Mouse (Mus musculus) heart, postnatal 14 days (tissue): Measurements from ENCODE around the gene Mfsd4b3. TPM values are rescaled to one million over a fixed set of nuclear protein-coding genes. Genes with fewer than 3 reads are reported as not detected.
A peak's percentile ranks its signal among the peaks of the same experiment; 100 is the strongest.
"Not testable (repeated sequence)": the region's sequence is repeated elsewhere in the genome, so short reads cannot be mapped to it uniquely, and the experiment has no call there.

Experiments used
- DNase-seq, 2 experiments: peaks; one replicate each; pipeline ENCODE4 v3.0.0; 2021 to 2022
- intact Hi-C: fragments of 180-260 bp; cut with DNase I; formaldehyde crosslinking; loops from one replicate; pipeline ENCODE4 v1.15.1; 2025
- long read RNA-seq, 2 experiments: library from polyadenylated mRNA; stranded (forward); transcript quantifications; one replicate each; pipeline ENCODE4 v2.0.0; 2021
- total RNA-seq, 2 experiments: library from RNA; stranded (reverse); gene quantifications; 2 replicates each; pipeline ENCODE4 v1.2.3; 2021

Gene Mfsd4b3
- total RNA-seq: 1 to 10 TPM; 2.7 to 3.2 TPM
- long read RNA-seq, experiment 1, partial matches to known transcripts: 0 of 6 reads
- long read RNA-seq, experiment 1, other reads (novel, unspliced or antisense): 2 of 6 reads
- long read RNA-seq, experiment 2, partial matches to known transcripts: 0 of 5 reads
- long read RNA-seq, experiment 2, other reads (novel, unspliced or antisense): 3 of 5 reads

DNA sequence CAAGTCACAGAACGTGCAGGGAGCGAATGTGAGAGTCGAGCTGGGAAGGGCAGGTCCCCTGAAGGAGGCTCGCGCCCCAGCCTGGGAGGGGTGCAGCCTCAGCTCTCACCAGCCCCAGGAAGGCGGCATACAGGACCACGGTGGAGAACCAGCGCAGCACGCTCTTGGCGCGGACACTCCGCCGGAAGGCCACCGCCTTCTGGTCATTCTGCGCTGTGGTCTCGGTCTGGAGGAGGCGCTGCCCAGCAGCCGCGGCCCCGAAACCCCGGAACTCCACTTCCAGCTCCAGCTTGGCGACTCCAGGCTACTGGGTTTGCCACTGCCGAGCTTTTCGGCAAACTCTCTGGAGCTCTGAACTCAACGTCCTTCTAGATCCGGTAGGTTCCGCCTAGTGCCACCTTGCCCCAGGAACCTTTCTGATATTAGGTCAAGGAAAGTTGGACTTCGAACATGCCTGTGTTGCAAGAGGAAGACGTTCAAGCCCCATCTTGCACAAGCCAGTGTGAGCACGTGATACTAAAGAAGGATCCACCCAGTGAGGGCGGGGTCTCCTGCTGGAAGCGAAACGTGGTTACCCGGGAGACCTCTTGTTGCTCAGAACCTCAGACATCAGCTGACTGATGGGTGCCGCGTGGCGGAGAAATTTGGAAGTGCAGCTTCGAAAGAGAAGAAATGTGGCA lies at the start of gene Mfsd4b3:
TSS of gene Mfsd4b3 (minus strand) at position 393 of the 680 bp plus-strand sequence.
- intact Hi-C loops: loop anchor here (5.0 kb wide), 3 partner anchors 63 to 788 kb away; partner anchors contain the start of gene Mfsd4b4
- DNase-seq: peak; percentile 89 to 94

GRCm38 (mm10) chr10:40009591-40009990 lies 49.6 kb upstream of the Mfsd4b3 start:
- DNase-seq: no peak
- intact Hi-C loops: no loop called here

- DNase-seq, intact Hi-C loops: not testable (repeated sequence)
These were observed 48.9 kb upstream of the Mfsd4b3 start for GRCm38 (mm10) chr10:40008847-40009246.

GRCm38 (mm10) chr10:40007953-40008352 lies 48.0 kb upstream of the Mfsd4b3 start:
- intact Hi-C loops: no loop called here
- no peak for DNase-seq

DNA sequence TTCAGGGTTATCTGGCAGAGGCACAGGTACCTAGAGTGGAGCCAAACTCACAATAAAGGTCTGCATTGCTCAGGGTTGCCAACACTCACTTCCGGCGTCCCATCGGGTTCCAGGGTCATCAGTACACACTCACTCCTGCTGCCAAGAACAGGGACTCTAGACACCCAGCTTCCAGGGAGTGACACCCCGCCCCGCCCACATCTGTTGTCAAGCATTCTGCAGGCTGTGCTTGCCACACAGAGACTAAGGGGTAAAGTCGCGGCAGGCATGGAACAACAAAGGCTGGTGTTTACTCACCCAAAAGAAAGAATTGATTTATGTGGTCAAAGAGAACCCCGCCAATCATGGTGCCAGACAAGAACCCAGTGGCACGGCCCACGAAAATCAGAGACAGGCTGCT lies 47.0 kb upstream of the Mfsd4b3 start:
- intact Hi-C loops: no loop called here
- peak in 1 of 2 experiments; percentile 15 for DNase-seq

DNA sequence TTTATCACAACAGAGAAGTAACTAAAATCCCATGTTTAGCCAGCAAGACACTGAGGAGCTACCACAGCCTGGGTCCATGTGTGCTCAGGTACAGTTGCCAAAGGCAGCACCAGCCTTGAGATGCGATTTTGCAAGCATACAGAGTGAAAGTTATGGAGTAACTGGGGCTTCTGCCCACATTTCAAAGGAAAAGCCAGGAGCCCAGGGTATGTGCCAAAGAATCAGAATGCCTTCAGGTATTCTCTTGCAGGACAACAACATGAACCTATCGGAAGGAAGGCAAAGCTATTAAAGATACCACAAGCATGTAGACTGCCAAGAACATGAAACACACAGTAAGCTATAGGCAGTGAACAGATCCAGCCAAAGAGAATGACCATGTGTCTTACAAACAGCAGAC lies 40.8 kb upstream of the Mfsd4b3 start:
- intact Hi-C loops: no loop called here
- DNase-seq: no peak

GRCm38 (mm10) chr10:39991155-39991554 lies 31.2 kb upstream of the Mfsd4b3 start:
- DNase-seq: no peak
- intact Hi-C loops: no loop called here

- intact Hi-C loops: no loop called here
- DNase-seq: no peak
These were observed 26.5 kb upstream of the Mfsd4b3 start, which contains the start of gene Mfsd4b5 for GRCm38 (mm10) chr10:39986466-39986865. Gene Mfsd4b5 (minus strand): TSS chr10:39986646.

GRCm38 (mm10) chr10:39982604-39983003 lies 22.7 kb upstream of the Mfsd4b3 start:
- DNase-seq: no peak
- intact Hi-C loops: no loop called here

DNA sequence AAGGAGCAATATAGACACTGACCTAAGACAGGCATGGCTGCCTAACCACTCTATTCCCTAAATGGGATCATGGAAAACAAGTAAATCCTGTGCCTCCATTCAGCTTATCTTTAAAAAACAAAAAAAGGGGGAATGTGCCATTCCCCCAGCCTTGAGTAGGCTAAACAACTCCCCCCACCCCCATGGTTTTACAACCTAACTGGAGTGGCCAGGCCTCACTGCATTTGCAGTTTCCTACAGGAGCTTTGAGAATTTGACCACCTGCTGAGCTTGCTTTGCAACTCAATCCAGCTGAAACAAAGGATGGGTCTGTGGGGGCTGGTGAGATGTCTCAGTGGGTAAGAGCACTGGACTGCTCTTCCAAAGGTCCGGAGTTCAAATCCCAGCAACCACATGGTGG lies 18.3 kb upstream of the Mfsd4b3 start:
- no peak for DNase-seq
- intact Hi-C loops: no loop called here

DNA sequence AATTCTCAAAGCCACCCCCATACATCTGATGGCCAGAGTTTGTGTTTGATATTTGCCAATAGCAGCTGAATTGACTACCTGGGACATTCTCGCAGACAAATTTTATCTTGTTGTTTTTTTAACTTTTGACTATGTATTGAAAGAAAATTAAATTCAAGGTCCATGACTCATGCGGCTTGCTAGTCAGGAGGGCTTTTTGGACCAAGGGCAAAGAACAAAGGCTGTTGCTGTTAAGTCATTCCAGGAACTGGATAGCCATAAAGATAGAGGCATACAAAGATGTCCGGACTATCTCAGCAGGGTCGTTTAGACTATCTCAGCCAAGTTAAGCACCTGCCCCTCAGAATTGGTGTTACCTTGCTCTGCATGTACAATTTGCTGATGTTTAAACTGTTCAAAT lies 17.4 kb upstream of the Mfsd4b3 start:
- DNase-seq: no peak
- intact Hi-C loops: no loop called here

GRCm38 (mm10) chr10:39975771-39976170 lies 15.8 kb upstream of the Mfsd4b3 start:
- intact Hi-C loops: no loop called here
- DNase-seq: no peak

GRCm38 (mm10) chr10:39974982-39975381 lies 15.0 kb upstream of the Mfsd4b3 start:
- intact Hi-C loops: no loop called here
- no peak for DNase-seq

DNA sequence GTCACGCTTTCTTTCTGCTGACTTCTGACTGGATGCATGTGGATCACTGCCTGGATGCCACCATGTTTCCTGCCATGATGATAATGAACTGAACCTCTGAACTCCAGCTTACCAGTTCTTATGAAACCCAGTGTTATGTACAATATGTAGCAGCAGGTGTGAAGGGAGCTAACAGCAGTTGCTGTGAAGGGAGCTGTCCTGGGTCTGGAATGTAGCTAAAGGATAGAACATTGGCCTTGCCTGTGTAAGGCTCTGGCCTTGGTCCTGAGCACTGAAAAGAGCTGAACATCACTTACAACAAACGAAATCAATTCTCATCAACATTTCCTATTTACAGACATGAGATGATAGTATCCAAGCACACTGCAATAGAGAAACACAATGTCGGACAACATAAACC lies 7.6 kb upstream of the Mfsd4b3 start:
- intact Hi-C loops: no loop called here
- DNase-seq: peak in 1 of 2 experiments; percentile 21

GRCm38 (mm10) chr10:39961906-39962305 lies 2.0 kb upstream of the Mfsd4b3 start:
- DNase-seq: no peak
- intact Hi-C loops: loop anchor here (5.0 kb wide), 1 partner anchor 790 kb away; no protein-coding TSS in a partner anchor

GRCm38 (mm10) chr10:39960441-39960822 lies 479 bp upstream of the Mfsd4b3 start:
- DNase-seq: no peak
- intact Hi-C loops: loop anchor here (5.0 kb wide), 1 partner anchor 788 kb away; no protein-coding TSS in a partner anchor

DNA sequence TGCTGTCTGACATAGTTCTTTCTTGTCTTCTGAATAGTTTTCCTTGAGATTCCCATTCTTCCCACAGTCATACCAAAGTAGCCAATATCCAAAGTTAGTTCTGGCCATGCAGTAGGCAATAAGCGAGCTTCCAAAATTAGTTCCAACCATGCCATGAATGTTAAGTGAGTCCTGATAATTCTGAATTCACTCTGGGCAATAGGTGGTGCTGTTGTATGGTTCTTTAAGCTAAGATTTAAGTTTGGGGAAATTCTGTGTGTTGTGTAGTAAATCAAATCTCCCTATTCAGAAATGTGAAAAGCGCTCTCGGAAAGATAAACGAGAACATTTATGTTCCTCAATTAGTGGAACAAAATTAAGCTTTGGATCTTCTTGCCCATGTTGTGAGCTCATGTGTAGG lies 1.7 kb downstream of the Mfsd4b3 start:
- no peak for DNase-seq
- intact Hi-C loops: loop anchor here (5.0 kb wide), 2 partner anchors 61 to 254 kb away; partner anchors contain the start of gene Mfsd4b4

DNA sequence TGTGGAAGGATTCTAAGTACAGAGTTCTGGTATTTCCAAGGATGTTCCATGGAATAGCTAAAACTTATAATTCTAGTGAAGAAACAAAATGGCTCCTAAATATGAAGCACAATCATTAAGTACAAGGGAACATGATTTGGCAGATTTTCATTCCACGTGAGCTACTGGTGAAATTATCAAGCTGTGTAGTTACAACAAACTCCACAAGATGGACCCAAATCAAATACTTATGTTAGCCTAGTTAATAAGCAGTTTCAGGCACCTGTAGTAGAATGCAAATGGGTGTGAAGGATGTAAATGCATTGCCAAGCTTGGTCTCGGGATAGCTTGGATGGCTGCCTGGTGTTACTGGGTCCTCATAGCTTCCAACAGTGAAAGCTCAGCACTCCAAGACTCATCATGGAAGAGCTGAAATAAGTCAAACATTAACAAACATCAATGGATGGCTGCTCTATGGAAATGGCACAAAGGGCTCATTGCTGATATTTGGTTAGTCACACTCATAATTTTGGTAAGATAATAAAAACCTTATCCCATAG lies 3.5 kb downstream of the Mfsd4b3 start:
- intact Hi-C loops: loop anchor here (5.0 kb wide), 2 partner anchors 59 to 256 kb away; partner anchors contain the start of gene Mfsd4b4
- no peak for DNase-seq

GRCm38 (mm10) chr10:39955163-39955562 lies 4.8 kb downstream of the Mfsd4b3 start:
- intact Hi-C loops: loop anchor here (5.0 kb wide), 2 partner anchors 58 to 257 kb away; partner anchors contain the start of gene Mfsd4b4
- no peak for DNase-seq

DNA sequence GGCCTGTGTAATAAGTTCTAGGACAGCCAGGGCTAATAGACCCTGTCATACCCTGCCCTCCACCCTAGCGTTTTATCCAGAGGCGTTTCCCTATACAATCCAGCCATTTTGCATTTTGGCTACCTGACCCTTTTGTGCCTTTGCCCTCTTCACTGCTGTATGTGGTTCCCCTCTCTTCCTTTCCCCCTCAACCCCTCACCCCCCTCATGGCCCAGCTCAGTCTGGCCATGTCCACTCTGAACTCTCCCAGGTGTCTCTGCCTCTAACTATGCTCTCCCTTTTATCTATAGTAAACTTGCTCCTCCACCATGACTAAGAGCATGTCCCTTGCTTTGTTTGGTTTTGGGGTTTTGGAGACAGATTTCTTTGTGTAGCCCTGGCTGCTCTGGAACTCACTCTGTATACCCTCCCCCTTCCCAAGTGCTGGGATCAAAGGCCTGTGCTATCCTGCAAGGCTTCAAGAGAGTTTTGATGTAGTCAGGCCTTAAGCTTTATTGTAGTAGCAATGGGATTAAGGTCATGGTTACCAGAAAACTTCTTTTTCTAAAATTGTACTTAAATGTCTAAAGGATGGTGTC lies 10.5 kb downstream of the Mfsd4b3 start:
- intact Hi-C loops: no loop called here
- no peak for DNase-seq

GRCm38 (mm10) chr10:39947195-39947594 lies 12.8 kb downstream of the Mfsd4b3 start:
- DNase-seq: not testable (repeated sequence)

More at GRCm38 (mm10) chr10:39947195-39947594, 12.8 kb downstream of the Mfsd4b3 start:
- intact Hi-C loops: not testable (repeated sequence)
